Mouse (Mus musculus): ENCODE results near the gene Ppif.
A peak's percentile ranks its signal among the peaks of the same experiment; 100 is the strongest.

Gene Ppif

DNA sequence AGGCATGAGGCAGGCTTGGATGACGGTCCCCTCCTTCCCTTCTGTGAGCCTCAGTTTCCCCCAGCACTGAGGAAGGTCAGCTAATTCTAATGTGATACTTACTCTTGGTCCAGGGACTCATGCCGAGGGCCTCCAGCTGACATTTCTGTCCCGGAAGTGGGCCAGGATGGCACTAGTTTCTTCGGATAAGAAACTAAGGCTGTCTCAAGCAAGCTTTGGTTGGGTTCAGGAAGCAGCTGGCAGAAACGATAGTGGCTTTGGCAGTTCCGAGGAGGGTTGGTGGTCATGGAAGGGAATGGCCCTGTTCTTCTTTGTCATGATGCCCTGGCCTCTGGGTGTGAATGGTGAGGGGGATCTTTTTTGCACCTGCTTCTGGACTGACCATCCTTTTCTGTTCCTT is 1.1 kb downstream of the Ppif start:
- no peak for DNase-seq (ENCODE audit: low spot score)

- no peak for DNase-seq (ENCODE audit: low spot score)
Observed at GRCm38 (mm10) chr14:25696356-25696755, 2.4 kb downstream of the Ppif start.

- no peak for DNase-seq (ENCODE audit: low spot score)
Observed at GRCm38 (mm10) chr14:25701986-25702385, 8.0 kb downstream of the Ppif start.

GRCm38 (mm10) chr14:25707691-25708181 is 13.8 kb downstream of the Ppif start:
- DNase-seq (ENCODE audit: low spot score): no peak

GRCm38 (mm10) chr14:25708451-25708850 is 14.5 kb downstream of the Ppif start:
- no peak for DNase-seq (ENCODE audit: low spot score)

- DNase-seq (ENCODE audit: low spot score): no peak
Observed at GRCm38 (mm10) chr14:25708917-25709316, 15.0 kb downstream of the Ppif start.

DNA sequence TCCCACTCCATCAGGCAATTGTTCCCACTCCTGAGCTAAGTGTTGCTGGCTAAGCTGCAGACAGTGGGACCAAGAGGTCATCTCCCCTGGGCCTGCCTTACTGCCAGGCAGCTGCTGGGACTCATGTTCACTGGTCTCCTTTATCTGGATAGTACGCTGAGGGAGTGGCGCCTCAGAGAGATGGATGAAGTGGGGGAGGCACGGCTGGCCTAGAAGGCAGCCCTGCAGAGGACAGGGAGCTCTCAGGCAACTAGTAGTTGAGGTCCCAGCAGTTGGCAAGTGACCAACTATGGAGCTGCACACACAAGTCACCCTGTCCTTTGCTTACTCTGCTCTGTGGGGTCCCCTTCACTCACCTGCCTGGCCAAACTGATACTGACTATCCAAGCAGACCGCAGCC is 16.1 kb downstream of the Ppif start:
- no peak for DNase-seq (ENCODE audit: low spot score)

DNA sequence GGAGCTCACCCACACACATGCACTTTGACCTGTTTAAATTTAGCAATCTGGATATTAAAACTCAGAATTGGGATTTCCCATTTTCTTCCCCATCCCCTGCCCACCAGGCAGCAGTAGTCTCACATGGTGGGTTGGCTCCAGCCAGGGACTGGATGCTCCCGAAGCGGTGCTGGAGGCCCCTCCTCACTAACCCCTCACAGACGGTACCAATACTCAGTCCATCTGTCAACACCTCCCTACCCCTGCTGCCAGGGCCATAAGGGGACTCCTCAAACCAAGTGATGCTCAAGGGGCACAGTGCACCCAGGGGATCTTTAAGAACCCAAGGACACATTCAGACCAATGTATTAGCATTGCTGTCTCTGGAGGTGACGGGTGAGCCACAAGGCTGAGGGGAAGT is 16.7 kb downstream of the Ppif start:
- DNase-seq (ENCODE audit: low spot score): no peak

GRCm38 (mm10) chr14:25711177-25711576 is 17.2 kb downstream of the Ppif start:
- DNase-seq (ENCODE audit: low spot score): no peak

DNA sequence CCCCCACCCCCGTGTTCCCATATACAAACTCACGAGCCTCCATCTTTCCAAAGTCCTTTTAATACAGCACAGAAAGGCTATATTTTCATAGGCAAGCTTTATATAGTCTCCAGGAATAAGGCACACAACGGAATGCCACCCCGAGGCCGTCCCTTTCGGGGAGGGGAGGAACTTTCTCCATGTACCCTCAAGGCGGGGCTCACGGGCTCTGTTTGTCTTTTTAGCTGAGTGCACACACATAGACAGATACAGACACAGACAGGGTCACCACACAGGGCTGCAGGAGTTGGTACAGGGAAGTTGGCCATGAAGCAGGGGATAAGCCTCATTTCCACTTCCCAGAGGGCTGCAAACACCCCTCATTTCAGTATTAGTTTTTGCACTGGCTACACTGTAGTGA is 17.6 kb downstream of the Ppif start:
- no peak for DNase-seq (ENCODE audit: low spot score)

DNA sequence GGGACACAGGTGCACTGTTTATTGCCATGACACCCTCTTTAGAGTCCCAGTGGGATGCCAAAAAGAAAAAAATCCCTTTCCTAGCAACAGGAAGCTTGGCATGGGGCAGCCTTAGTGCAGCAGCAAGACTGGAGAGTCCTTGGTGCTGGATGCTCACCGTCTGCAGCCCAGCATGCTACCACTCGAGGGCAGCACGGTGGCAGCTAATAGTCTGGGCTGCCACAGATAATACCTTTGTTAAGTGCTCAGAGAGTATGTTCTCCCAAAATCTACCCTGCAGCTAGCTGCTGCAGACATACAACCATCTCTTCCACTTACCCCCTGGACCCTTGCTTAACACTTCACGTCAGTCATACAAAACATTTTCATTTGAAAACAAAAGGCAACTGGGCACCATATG is 19.5 kb downstream of the Ppif start:
- no peak for DNase-seq (ENCODE audit: low spot score)

GRCm38 (mm10) chr14:25716528-25716927 is 22.6 kb downstream of the Ppif start:
- DNase-seq (ENCODE audit: low spot score): no peak

- no peak for DNase-seq (ENCODE audit: low spot score)
Observed at GRCm38 (mm10) chr14:25717718-25718117, 23.8 kb downstream of the Ppif start.

GRCm38 (mm10) chr14:25718471-25718870 is 24.5 kb downstream of the Ppif start:
- no peak for DNase-seq (ENCODE audit: low spot score)

- DNase-seq (ENCODE audit: low spot score): peak; percentile 37
Observed at GRCm38 (mm10) chr14:25719371-25719770, 25.4 kb downstream of the Ppif start.

DNA sequence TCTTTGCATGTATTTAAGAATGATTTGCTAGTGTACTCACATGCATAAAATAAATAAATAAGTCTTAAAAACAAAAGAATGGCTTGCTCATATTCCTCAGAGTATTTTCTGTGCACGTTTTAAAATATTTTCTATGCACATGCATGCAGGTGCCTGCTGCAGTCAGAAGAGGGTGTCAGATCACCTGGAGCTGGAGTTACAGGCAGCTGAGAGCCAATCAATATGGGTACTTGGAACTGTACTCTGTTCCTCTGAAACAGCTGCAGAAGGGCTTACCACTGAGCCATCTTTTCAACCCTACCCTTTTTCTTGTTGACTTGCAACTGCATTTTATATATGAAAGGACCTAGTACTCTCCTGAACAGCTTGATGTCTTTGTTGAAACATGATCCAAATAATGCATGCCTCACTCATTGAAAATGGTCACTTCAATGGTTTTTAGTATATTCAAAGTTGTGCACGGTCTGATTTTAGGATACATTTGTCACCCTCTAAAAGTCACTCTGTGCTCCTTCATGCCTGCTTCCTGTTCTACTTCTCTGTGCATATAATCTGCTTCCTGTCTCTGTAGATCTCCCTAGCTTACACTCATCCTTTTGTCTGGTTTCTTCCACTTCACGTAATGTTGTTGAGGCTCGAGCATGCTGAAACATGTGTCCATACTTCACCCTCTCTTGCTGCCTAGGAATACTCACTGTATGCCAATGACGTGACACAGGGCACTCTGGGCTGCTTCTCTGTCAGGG is 27.2 kb downstream of the Ppif start:
- DNase-seq (ENCODE audit: low spot score): no peak

- no peak for DNase-seq (ENCODE audit: low spot score)
Observed at GRCm38 (mm10) chr14:25725032-25725497, 31.1 kb downstream of the Ppif start.

GRCm38 (mm10) chr14:25725690-25726089 is 31.7 kb downstream of the Ppif start:
- no peak for DNase-seq (ENCODE audit: low spot score)

- DNase-seq (ENCODE audit: low spot score): peak; percentile 46
Observed at GRCm38 (mm10) chr14:25726226-25727148, 32.5 kb downstream of the Ppif start.

DNA sequence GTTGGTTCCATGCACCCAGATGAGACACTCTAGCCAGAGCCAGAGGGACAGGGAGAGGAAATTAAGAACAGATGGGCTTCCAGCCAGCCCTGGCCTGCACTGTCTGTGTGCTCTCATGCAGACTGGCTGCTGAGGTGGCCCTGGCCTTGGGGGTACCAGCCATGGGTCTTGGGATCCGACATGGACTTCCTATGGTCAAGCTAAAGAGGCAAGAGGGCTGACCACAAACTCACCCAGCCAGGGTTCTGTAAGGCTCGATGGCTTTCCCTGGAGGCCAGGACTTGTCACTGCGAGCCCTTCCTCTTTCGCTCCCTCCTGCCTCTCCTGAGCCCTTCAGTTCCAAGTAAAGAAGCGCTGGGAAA is 33.2 kb downstream of the Ppif start:
- DNase-seq (ENCODE audit: low spot score): no peak

GRCm38 (mm10) chr14:25734736-25735716 is 41.1 kb downstream of the Ppif start:
- DNase-seq (ENCODE audit: low spot score): no peak

GRCm38 (mm10) chr14:25736140-25736539 is 42.2 kb downstream of the Ppif start:
- DNase-seq (ENCODE audit: low spot score): no peak
